Mouse (Mus musculus): ENCODE measurements at regions not wholly inside any gene's neighbourhood (a gene's known extent, or its start where the extent isn't known, plus 50 kb on each side); places are given as distances from the start of the nearest gene placed in this dataset.

DNA sequence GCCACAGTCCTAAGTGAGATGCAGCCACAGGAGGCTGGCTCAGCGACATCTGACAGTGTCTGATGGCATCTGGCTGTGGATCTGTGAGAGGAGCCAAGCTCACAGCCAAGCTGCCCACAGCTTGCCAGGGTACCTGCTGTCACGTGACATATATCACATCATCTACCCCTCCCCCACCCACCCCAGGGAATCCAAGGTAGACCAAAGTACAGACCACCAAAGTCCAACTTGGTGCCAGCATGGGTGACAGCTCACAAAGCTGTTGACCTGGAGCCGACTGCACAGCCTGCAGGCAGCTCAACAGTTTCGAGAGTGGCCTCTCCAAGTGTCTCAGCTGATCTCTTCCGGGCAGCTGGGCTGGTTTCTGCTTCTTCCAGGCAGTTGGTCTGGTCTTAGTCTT is 119.6 kb upstream of the Tmem189 start:
- WGBS = 90% methylated on average over 5 of the region's 5 CpGs
- Histone ChIP-seq H3K4me3 (ENCODE audit: insufficient read depth, low read depth, low read length) (no peak overlapping the region), H3K4me1 (ENCODE audit: control insufficient read depth, insufficient read depth, low read length) (no peaks in the 10 kb centered on the region), H3K27ac (ENCODE audit: insufficient read depth, low read depth, low read length) (no peak overlapping the region)
- TF ChIP-seq CTCF (IDR thresholded peaks at IDR 0.05; ENCODE audit: insufficient read depth, low read depth, low read length) (no peak), POLR2A (IDR thresholded peaks at IDR 0.05; ENCODE audit: insufficient read depth, low read depth, low read length) (no peak)

DNA sequence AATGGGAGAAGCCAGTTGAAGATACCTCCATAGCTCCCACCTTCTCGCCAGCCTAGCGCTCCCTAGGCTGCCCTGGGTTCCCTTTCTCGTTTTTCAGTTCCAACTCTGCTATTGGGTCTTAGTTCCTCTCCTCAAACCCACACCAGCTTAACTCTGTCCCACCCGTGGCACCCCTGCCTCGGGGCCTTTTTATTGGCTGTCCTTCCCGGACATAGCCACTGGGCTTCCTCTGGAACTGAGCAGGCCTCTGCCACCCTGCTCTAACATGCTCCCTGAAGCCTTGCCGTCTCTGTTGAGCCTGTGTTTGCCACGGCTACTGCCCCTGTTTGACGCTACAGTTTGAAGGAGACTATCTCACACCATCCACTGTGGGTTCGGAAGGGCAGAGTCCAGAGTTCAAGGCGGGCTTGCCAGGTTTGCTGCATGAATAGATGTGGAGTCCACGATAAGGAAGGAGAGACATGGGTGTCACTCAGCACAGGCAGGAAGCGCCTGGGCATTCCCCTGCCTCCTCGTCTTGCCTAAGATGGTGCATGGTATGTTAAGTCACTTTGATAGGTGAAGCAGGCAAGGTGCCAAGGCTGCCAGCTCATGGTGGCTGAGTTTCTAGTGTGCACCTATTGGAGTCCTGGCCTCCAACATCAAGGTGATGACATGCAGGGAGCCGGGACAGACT is 116.1 kb upstream of the Tmem189 start:
- Histone ChIP-seq H3K4me3 (ENCODE audit: insufficient read depth, low read depth, low read length) (no peak overlapping the region), H3K4me1 (ENCODE audit: control insufficient read depth, insufficient read depth, low read length) (no peaks in the 10 kb centered on the region), H3K27ac (ENCODE audit: insufficient read depth, low read depth, low read length) (no peak overlapping the region)
- WGBS = 87% methylated on average over 15 of the region's 15 CpGs
- TF ChIP-seq POLR2A (IDR thresholded peaks at IDR 0.05; ENCODE audit: insufficient read depth, low read depth, low read length) (no peak), CTCF (IDR thresholded peaks at IDR 0.05; ENCODE audit: insufficient read depth, low read depth, low read length) (no peak)

DNA sequence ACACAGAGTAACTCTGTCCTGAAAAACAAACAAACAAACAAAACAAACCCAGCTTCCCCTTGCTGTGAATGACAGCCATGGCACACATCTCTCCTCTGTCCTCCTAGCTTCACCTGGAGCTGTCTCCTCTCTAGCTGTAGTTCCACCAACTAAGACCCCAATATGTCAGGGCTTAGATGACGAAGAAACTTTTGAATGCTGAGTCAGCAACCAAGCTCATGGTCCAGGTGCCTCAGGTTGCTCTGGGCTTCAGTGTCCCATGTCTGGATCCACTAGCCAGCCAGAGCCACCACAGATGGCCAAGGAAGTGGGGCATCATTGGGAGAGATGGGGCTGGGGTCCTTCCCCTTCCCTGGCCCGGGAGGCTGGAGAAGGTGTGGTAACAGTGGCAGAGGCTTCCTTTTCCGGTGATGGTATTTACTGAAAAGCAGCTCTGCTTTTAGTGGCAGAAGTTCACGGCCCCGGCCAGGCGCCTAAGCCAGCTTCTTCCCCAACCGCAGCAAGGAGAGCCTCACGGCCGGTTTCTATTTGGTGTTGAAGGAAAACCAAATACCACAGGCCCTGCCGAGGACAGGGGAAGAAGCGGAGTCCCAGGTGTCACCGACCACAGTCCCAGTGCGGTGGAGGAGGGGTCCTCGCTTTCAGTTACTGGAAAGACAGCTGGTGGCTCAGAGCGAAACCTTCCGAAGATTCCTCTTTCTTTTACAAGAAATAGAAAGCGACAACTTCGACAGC is 115.0 kb upstream of the Tmem189 start:
- TF ChIP-seq CTCF (IDR thresholded peaks at IDR 0.05; ENCODE audit: insufficient read depth, low read depth, low read length) (no peak), POLR2A (IDR thresholded peaks at IDR 0.05; ENCODE audit: insufficient read depth, low read depth, low read length) (no peak)
- 81% methylated on average over 18 of the region's 18 CpGs for WGBS
- Histone ChIP-seq H3K27ac (ENCODE audit: insufficient read depth, low read depth, low read length) (no peak overlapping the region), H3K4me1 (ENCODE audit: control insufficient read depth, insufficient read depth, low read length) (no peaks in the 10 kb centered on the region), H3K4me3 (ENCODE audit: insufficient read depth, low read depth, low read length) (no peak overlapping the region)

DNA sequence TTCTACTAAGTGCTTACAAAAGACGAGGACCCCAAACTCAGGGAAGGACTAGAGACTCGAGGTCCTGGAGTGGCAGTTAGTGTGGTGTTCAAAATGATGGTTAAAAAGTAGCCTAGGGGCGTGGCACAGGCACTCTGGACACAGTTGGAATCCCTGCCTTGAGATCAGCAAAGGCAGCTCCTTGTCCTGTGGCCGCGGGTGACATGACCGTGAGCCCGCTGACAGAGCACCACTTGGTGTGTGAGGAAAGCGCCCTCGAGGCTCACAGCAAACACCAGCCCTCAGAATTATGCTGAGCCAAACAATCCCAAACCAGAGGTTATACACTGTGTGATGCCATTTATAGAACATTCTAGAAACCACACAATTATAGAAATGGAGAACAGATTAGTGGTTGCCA is 112.9 kb upstream of the Tmem189 start:
- Histone ChIP-seq H3K27ac (ENCODE audit: insufficient read depth, low read depth, low read length) (no peak overlapping the region), H3K4me3 (ENCODE audit: insufficient read depth, low read depth, low read length) (no peak overlapping the region), H3K4me1 (ENCODE audit: control insufficient read depth, insufficient read depth, low read length) (no peaks in the 10 kb centered on the region)
- 87% methylated on average over 9 of the region's 9 CpGs for WGBS
- TF ChIP-seq CTCF (IDR thresholded peaks at IDR 0.05; ENCODE audit: insufficient read depth, low read depth, low read length) = no peak
- no peak for TF ChIP-seq POLR2A (IDR thresholded peaks at IDR 0.05; ENCODE audit: insufficient read depth, low read depth, low read length)

DNA sequence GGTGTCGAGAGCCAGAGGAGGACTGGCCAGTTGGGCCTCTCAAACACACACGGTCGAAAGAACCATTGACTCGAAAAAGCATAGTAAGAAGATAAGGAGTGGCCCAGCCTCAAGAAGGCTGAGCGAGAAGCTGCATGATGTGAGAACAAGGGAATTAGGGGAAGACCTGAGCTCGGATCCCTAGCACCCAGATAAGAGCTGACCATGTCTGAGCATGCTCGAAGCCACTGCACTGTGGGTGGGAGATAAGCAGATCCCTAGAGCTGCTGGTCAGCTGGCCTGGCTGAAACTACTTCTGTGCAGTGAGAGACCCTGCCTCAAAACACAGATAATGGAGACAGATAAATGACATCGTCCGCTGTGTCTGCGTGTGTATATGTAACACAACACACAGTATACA is 111.8 kb upstream of the Tmem189 start:
- H3K4me3 ChIP-seq (ENCODE audit: insufficient read depth, low read depth, low read length) = no peak overlapping the region
- H3K4me1 ChIP-seq (ENCODE audit: control insufficient read depth, insufficient read depth, low read length) = no peaks in the 10 kb centered on the region
- no peak overlapping the region for H3K27ac ChIP-seq (ENCODE audit: insufficient read depth, low read depth, low read length)
- WGBS = 95% methylated on average over 10 of the region's 10 CpGs
- TF ChIP-seq CTCF (IDR thresholded peaks at IDR 0.05; ENCODE audit: insufficient read depth, low read depth, low read length) = no peak
- no peak for TF ChIP-seq POLR2A (IDR thresholded peaks at IDR 0.05; ENCODE audit: insufficient read depth, low read depth, low read length)

DNA sequence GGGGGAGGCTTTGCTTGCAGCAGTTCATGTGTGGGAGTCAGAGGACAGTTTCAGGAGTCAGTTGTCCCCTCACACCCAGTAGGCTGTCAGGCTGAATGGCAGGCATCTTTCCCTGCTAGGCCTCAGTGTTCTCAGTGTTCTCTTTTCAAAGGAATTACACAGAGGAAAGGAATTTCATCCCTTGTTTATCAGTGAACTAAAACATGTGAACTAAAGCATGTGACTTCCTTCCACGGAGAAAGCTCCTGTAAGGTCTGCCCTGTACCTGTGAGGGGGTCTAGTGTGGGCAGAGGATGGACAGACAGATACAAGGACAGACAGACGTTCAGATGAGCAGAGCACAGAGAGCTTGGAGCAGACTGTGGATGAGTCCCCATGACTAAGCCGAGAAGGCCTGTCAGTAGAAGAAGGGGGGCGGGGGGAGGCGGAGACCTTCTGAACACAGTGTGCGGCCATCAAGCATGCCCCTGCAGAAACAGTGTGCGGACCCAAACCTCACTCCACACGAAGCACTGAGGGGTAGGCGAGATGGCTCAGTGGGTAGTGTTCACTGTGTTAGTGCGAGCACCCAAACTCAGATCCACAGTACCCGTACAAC is 111.1 kb upstream of the Tmem189 start:
- Histone ChIP-seq H3K27ac (ENCODE audit: insufficient read depth, low read depth, low read length) (no peak overlapping the region), H3K4me3 (ENCODE audit: insufficient read depth, low read depth, low read length) (no peak overlapping the region), H3K4me1 (ENCODE audit: control insufficient read depth, insufficient read depth, low read length) (no peaks in the 10 kb centered on the region)
- TF ChIP-seq POLR2A (IDR thresholded peaks at IDR 0.05; ENCODE audit: insufficient read depth, low read depth, low read length) = no peak
- no peak for TF ChIP-seq CTCF (IDR thresholded peaks at IDR 0.05; ENCODE audit: insufficient read depth, low read depth, low read length)
- WGBS = 68% methylated on average over 11 of the region's 11 CpGs

DNA sequence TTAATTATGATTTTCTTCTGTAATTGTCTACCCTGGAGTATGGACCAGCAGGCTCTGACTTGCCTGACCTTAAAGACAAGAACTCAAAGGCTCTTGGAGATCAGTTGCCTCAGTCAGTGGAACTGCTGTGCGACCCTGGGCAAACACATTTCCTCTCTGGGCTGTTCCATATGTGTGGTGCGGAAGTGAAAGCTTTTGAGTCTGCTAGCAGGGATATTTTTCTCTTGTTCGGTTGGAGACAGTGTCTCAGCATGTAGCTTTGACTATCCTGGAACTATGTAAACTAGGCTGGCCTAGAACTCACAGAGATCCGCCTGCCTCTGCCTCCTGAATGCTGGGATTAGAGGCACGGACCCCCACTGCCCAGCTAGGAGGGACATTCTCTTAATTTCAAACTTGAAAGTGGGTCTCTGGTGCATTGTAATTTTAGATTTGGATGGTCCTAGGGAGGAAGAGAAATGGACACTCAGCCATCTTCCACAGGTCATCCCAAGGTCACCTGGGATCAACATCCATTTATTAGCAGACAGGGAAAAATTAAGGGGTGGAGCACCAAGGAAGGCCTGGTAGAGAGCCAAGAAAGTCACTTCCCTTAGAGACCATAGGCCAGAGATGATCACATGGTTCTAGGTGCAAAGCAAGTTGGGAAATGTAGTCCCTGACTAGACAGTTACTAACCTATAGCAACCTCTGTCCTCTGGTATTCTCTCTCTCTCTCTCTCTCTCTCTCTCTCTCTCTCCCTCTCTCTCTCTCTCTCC is 110.2 kb upstream of the Tmem189 start:
- TF ChIP-seq CTCF (IDR thresholded peaks at IDR 0.05; ENCODE audit: insufficient read depth, low read depth, low read length) (no peak), POLR2A (IDR thresholded peaks at IDR 0.05; ENCODE audit: insufficient read depth, low read depth, low read length) (no peak)

DNA sequence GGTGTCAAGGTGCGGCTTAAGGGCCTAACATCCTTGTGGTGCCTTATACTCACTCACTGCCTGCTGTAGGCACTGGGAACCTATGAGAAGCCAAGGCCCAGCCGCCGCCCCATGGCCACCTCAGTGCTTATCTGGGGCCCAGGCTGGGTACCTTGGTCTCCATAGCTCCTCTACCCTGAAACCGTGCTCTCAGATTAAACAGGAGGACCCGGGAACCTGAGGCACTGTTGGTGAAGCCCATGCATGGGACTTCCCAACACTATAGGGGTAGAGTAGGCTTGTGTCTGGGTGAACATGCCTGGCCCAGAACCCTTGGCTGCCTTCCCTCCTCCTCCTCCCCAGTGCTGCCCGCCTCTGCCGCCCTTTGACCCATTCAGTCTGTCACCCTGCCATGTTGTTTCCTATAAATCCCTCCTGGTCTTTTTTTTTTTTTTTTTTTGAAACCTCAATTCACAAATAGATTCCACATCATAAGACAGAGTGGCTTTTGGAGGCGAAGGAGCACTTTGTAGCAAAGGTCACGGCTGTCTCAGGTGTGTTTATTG is 109.4 kb upstream of the Tmem189 start:
- Histone ChIP-seq H3K27ac (ENCODE audit: insufficient read depth, low read depth, low read length) (no peak overlapping the region), H3K4me3 (ENCODE audit: insufficient read depth, low read depth, low read length) (no peak overlapping the region), H3K4me1 (ENCODE audit: control insufficient read depth, insufficient read depth, low read length) (no peaks in the 10 kb centered on the region)
- 96% methylated on average over 9 of the region's 9 CpGs for WGBS
- TF ChIP-seq CTCF (IDR thresholded peaks at IDR 0.05; ENCODE audit: insufficient read depth, low read depth, low read length) (no peak), POLR2A (IDR thresholded peaks at IDR 0.05; ENCODE audit: insufficient read depth, low read depth, low read length) (no peak)

More for the DNA sequence above, 110.2 kb upstream of the Tmem189 start:
- 94% methylated on average over 5 of the region's 5 CpGs for WGBS
- Histone ChIP-seq H3K4me1 (ENCODE audit: control insufficient read depth, insufficient read depth, low read length) (no peaks in the 10 kb centered on the region), H3K27ac (ENCODE audit: insufficient read depth, low read depth, low read length) (no peak overlapping the region), H3K4me3 (ENCODE audit: insufficient read depth, low read depth, low read length) (no peak overlapping the region)
